Mouse (Mus musculus): ENCODE results near the gene Arhgef3.

The Arhgef3 gene

GRCm38 (mm10) chr14:27114362-27115274 is at the start of gene Arhgef3:
TSS of gene Arhgef3 (plus strand) at chr14:27114899.
- DNase-seq (ENCODE audit: low spot score in 2 of 2), result no peak

GRCm38 (mm10) chr14:27066171-27066929 is 48.3 kb upstream of the Arhgef3 start:
- DNase-seq (ENCODE audit: low spot score in 2 of 2), result no peak

GRCm38 (mm10) chr14:27067866-27068271 is 46.8 kb upstream of the Arhgef3 start:
- DNase-seq (ENCODE audit: low spot score in 2 of 2), result no peak

- no peak for DNase-seq (ENCODE audit: low spot score in 2 of 2)
Observed at GRCm38 (mm10) chr14:27069434-27070097, 45.1 kb upstream of the Arhgef3 start.

- DNase-seq (ENCODE audit: low spot score in 2 of 2), result no peak
Observed at GRCm38 (mm10) chr14:27070128-27070527, 44.6 kb upstream of the Arhgef3 start.

- no peak for DNase-seq (ENCODE audit: low spot score in 2 of 2)
Observed at GRCm38 (mm10) chr14:27070758-27071157, 43.9 kb upstream of the Arhgef3 start.

GRCm38 (mm10) chr14:27071985-27072384 is 42.7 kb upstream of the Arhgef3 start:
- DNase-seq (ENCODE audit: low spot score in 2 of 2), result no peak

- DNase-seq (ENCODE audit: low spot score in 2 of 2), result no peak
Observed at GRCm38 (mm10) chr14:27075084-27075483, 39.6 kb upstream of the Arhgef3 start.

GRCm38 (mm10) chr14:27075909-27076521 is 38.7 kb upstream of the Arhgef3 start:
- DNase-seq (ENCODE audit: low spot score in 2 of 2), result no peak

- DNase-seq (ENCODE audit: low spot score in 2 of 2), result no peak
Observed at GRCm38 (mm10) chr14:27076522-27076920, 38.2 kb upstream of the Arhgef3 start.

GRCm38 (mm10) chr14:27081536-27082275 is 33.0 kb upstream of the Arhgef3 start:
- DNase-seq (ENCODE audit: low spot score in 2 of 2), result no peak

GRCm38 (mm10) chr14:27085471-27085870 is 29.2 kb upstream of the Arhgef3 start:
- DNase-seq (ENCODE audit: low spot score in 2 of 2), result no peak

- no peak for DNase-seq (ENCODE audit: low spot score in 2 of 2)
Observed at GRCm38 (mm10) chr14:27085999-27086398, 28.7 kb upstream of the Arhgef3 start.

GRCm38 (mm10) chr14:27094247-27094646 is 20.5 kb upstream of the Arhgef3 start:
- no peak for DNase-seq (ENCODE audit: low spot score in 2 of 2)

GRCm38 (mm10) chr14:27096133-27096532 is 18.6 kb upstream of the Arhgef3 start:
- no peak for DNase-seq (ENCODE audit: low spot score in 2 of 2)

GRCm38 (mm10) chr14:27096779-27097178 is 17.9 kb upstream of the Arhgef3 start:
- peak in 1 of 2 experiments; percentile 29 for DNase-seq (ENCODE audit: low spot score in 2 of 2)

GRCm38 (mm10) chr14:27101735-27102134 is 13.0 kb upstream of the Arhgef3 start:
- DNase-seq (ENCODE audit: low spot score in 2 of 2), result no peak

- DNase-seq (ENCODE audit: low spot score in 2 of 2), result no peak
Observed at GRCm38 (mm10) chr14:27102720-27103119, 12.0 kb upstream of the Arhgef3 start.

GRCm38 (mm10) chr14:27105731-27106457 is 8.8 kb upstream of the Arhgef3 start:
- DNase-seq (ENCODE audit: low spot score in 2 of 2), result no peak

Data from spleen, postnatal 14 days (tissue).